Mouse (Mus musculus) cortical plate, adult 2 months (tissue): ENCODE measurements around the gene Mvb12b.

ENCODE experiments used
- CTCF ChIP-seq: fragments of 200-500 bp; IDR thresholded peaks from 2 replicates; pipeline ENCODE4 v1.5.1; 2011; ENCODE audit warnings: mild to moderate bottlenecking, control low read depth, low read length; ENCODE audit not compliant: insufficient read depth; ENCODE audit errors: extremely low read depth
- POLR2A ChIP-seq: fragments of 200-500 bp; IDR thresholded peaks from 2 replicates; pipeline ENCODE4 v1.6.1; 2011; ENCODE audit warnings: mild to moderate bottlenecking, low read length, control low read depth; ENCODE audit not compliant: insufficient read depth; ENCODE audit errors: extremely low read depth

DNA sequence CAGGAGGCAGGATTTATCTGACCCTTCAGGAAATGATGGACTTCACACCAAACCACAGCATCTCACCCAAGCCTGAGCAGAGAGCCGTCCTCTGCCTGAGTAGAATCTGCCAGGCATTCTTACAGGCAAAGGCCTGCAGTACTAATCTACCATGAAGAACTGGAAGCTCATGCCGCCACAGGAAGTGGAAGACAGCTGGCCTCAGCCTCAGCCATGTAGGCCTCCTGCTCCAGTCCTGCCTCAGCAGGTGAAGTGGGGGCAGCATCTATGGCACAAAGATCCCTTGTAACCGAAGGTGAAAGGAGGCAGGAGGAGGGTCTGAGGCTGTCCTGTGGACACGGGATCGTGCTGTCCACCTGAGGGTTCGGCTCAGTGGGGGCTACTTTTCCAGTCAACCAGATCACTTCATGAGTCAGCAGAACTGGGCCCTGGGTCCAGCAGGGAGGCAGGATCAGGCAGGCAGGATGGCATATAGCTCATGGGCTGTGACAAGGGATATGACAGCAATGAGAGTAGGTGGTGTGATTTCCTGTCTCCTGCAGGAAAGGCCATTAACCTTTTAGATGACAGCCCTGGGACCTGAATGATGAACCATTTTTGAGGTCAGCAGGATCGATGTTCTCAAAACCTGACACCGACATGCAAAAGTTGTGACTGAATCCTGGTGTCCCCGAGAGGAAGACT lies 69.9 kb downstream of the Mvb12b start:
- no peak for TF ChIP-seq CTCF
- TF ChIP-seq POLR2A: no peak
